Mouse (Mus musculus) brown adipose tissue, adult 24 weeks (tissue): Measurements from ENCODE around the gene Taf8. TPM values are rescaled to one million over a fixed set of nuclear protein-coding genes. Genes with fewer than 3 reads are reported as not detected.

Experiments used
- H3K27ac ChIP-seq: fragments of 200-500 bp; replicated peaks from 2 replicates; pipeline ENCODE4 v1.5.1; 2012; ENCODE audit warnings: low read depth, mild to moderate bottlenecking, low read length
- H3K4me1 ChIP-seq: fragments of 200-500 bp; 2 replicates; pipeline ENCODE4 v1.6.1; 2012; ENCODE audit warnings: low read length, mixed read lengths; ENCODE audit not compliant: control insufficient read depth, insufficient read depth, insufficient read length
- H3K4me3 ChIP-seq: fragments of 200-500 bp; 2 replicates; pipeline ENCODE4 v1.5.1; 2012; ENCODE audit warnings: low read depth, mild to moderate bottlenecking, low read length, moderate library complexity; ENCODE audit not compliant: insufficient read depth
- polyA plus RNA-seq: library from polyadenylated mRNA; stranded (reverse); fragments of >200 nt; gene quantifications from 2 replicates; pipeline ENCODE4 v1.2.4, GENCODE M21; 2012; ENCODE audit not compliant: missing spikeins, insufficient read depth, insufficient read length

Taf8 gene
- polyA plus RNA-seq, 1 experiment: 6.8 TPM

DNA sequence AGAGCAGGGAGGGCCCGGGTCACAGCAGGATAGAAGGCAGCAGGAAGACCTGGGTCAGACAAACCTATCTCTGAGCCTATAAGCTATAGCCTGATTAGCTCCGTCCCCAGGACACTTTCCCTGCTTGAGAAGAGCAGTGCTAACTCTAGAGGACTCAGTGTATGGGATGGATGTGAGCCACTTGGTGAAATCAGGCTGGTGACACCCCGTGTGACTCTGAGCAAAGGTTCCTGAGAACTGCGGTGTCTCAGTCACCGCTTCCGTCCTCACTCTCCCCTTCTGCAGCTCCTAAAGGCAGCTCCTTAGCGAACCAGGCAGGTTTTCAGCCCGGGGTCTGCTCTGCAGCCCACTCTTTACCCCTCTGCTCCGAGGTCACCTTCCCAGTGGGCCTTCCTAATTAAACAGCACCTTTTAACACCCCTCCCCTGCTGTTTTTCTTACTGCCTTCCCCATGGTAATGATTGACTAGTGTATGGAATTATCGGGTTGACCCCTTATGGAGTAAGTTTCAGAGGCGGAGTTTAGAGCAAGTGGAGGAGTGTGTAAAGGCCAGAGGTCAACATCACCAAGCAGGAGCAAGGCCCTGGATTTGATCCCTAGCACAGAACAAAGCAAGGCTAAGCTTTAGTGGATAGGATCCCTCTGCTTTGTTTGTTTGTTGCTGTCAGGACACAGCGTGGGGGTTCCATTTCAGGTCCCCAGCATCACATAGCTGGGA, 37.7 kb downstream of the Taf8 start:
- no peak overlapping the region for H3K27ac ChIP-seq
- H3K4me1 ChIP-seq: no peaks in the 10 kb centered on the region
- H3K4me3 ChIP-seq: no peak overlapping the region

DNA sequence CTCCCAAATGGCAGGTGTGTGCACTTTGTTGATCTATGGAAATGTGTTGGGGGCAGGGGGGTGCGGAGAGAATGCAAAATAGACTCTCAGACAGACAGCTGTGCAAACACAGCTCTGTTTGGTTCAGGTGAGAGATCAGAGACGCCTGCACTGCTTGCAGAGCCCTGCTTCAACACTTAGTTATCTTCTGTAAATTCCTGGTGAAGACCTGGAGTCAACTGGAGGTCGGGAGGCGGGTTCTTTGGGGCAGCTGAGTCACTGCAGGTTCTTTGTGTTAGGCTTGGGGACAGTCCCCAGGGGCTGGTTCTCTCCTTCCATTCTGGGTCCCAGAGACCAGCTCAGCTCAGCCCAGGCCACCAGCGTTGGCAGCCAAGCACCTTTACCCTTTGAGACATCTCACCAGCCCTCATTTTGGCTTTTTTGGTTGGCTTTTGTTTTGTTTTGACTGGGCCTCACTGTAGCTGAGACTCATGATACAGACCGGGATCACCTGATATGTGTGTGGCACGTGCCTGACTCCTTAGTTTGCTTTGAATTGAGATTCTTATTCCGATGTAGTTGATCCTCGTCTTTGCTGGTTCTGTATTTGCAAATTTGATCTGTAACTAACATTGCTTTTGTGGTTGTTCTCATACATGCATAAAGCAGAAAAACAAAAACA, 39.2 kb downstream of the Taf8 start:
- no peak overlapping the region for H3K27ac ChIP-seq

DNA sequence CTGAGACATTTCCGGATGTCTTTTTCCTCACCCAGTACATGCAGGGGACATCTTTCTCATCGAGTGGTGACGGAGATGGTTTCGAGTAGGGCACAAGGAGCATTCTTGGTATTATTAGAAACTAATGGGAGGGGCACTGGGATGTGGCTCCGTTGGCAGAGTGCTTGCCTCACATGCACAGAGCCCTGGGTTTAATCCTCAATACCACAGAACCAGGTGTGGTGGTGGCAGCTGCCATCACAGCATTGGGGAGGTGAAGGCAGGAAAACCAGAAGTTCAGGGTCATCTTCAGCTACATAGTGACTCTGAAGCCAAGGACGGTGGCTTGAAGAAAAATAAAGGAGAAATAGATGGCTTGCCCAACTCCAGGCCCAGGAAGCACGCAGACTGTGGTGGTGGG, 39.9 kb downstream of the Taf8 start:
- Histone ChIP-seq H3K4me3 (no peak overlapping the region), H3K27ac (no peak overlapping the region)

More for the DNA sequence above, 39.2 kb downstream of the Taf8 start:
- Histone ChIP-seq H3K4me3 (no peak overlapping the region), H3K4me1 (no peaks in the 10 kb centered on the region)

GRCm38 (mm10) chr17:47461688-47462087, 40.4 kb downstream of the Taf8 start:
- Histone ChIP-seq H3K4me1 (no peaks in the 10 kb centered on the region), H3K27ac (no peak overlapping the region), H3K4me3 (no peak overlapping the region)

More for the DNA sequence above, 39.9 kb downstream of the Taf8 start:
- H3K4me1 ChIP-seq: no peaks in the 10 kb centered on the region

DNA sequence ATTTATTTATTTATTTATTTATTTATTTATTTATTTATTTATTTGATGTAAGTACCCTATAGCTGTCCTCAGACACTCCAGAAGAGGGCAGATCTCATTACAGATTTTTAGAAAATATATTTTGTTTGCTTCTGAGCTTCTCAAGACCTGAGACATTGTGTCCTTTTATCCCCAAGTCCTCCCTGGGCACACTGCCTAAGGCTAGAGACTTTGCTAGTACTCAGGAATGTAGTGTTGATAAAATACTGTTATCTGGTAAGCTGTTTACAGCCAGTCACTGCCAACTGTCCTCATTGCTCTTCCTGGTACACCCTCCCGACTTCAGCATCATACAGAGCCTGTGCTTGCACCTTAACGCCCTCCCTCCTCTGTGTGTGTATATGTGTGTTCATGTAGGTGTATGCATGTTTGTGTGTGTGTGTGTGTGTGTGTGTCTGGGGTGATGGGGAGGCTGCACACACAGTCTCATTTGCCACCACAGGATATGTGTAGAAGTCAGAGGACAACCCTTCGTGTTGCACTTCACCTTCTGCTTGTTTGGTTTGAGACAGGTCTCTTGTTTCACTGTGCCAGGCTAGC, 42.7 kb downstream of the Taf8 start:
- H3K27ac ChIP-seq: no peak overlapping the region
- no peak overlapping the region for H3K4me3 ChIP-seq
- no peaks in the 10 kb centered on the region for H3K4me1 ChIP-seq

- no peak overlapping the region for H3K27ac ChIP-seq
- no peak overlapping the region for H3K4me3 ChIP-seq
- no peaks in the 10 kb centered on the region for H3K4me1 ChIP-seq
These were observed 43.2 kb downstream of the Taf8 start for GRCm38 (mm10) chr17:47458936-47459335.

DNA sequence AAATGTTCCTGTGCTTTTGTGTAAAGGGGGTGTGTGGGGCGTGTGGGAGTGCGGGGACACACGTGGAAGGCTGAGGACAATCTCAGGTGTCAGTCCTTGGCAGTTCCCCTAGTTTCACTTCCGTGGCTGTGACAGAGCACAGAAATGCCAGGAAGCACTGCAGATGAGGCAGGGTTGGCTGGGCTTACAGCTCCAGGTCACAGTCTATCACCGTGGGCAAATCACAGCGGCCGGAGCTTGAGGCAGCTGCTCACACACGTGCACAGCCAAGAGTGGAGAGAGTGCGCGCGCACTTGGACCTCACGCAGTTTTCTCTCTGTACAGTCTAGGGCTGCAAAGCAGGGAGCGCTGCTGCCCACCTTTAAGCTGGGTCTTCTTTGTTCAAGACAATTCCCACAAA, 43.8 kb downstream of the Taf8 start:
- H3K4me1 ChIP-seq: no peaks in the 10 kb centered on the region
- H3K27ac ChIP-seq: no peak overlapping the region
- no peak overlapping the region for H3K4me3 ChIP-seq

- H3K4me1 ChIP-seq: peaks cover 6% of the 10 kb centered on the region; the same call in 1 of the 2 replicates
- no peak overlapping the region for H3K4me3 ChIP-seq
- no peak overlapping the region for H3K27ac ChIP-seq
These were observed 47.4 kb downstream of the Taf8 start for GRCm38 (mm10) chr17:47454675-47455074.

- H3K4me1 ChIP-seq: peaks cover 6% of the 10 kb centered on the region; the same call in 1 of the 2 replicates
- H3K27ac ChIP-seq: no peak overlapping the region
- H3K4me3 ChIP-seq: no peak overlapping the region
These were observed 49.2 kb downstream of the Taf8 start for GRCm38 (mm10) chr17:47452886-47453285.

DNA sequence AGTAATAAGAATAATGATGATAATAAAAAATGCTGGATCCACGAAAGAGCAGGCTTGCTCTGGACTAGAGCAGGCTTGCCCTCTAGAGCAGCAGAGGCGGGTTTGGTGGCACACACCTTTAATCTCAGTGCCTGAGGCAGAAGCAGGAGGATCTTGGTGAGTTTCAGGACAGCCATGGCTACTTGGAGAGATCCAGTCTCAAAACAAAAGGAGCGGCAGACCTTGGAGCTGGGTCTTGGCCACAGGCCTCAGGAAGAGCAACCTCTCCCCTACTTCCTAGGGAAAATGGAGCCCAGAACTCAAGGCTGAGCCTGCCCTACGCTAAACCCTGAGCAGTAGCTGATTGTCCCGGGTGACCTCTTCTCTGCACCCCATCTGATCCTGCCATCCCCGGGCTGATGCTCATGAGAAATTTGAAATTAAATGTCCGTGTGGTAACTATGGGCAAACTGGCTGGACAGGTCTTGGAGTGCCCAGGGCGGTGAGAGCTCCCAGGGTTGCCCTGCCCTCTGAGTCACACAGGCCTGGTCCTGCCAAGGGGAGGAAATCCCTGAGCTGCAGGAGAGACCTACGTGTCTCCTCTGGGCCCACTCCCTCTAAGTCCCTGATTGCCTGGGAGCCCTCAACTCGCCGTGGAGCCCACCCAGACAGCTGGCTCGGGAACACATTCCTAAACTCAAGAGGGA, 51.1 kb downstream of the Taf8 start:
- no peak overlapping the region for H3K4me3 ChIP-seq
- peaks cover 6% of the 10 kb centered on the region; the same call in 1 of the 2 replicates for H3K4me1 ChIP-seq
- H3K27ac ChIP-seq: no peak overlapping the region

GRCm38 (mm10) chr17:47450239-47450638, 51.9 kb downstream of the Taf8 start:
- Histone ChIP-seq H3K4me1 (peaks cover 6% of the 10 kb centered on the region; the same call in 1 of the 2 replicates), H3K27ac (no peak overlapping the region)

DNA sequence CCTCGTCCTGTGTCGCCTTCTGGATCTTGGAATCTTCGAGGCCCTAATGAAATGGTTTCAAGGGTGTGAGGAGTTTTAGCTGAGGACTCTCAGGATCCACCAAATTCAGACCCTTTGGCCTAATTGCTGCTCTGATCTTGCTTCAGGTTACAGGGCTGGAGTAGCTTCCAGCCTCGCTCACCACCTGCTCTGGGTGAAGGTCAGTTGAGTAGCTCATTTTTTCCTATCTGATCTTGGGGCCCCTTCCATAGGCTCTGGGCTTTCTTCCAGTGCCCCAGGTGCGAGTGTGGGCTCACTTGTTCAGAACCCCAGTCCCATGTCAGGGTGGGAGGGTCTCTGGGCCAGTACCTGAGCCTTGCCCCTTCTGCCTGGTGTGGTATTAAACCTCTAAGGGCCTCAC, 52.7 kb downstream of the Taf8 start:
- Histone ChIP-seq H3K4me3 (no peak overlapping the region), H3K4me1 (peaks cover 6% of the 10 kb centered on the region; the same call in 1 of the 2 replicates), H3K27ac (no peak overlapping the region)

More at GRCm38 (mm10) chr17:47450239-47450638, 51.9 kb downstream of the Taf8 start:
- H3K4me3 ChIP-seq: no peak overlapping the region

- no peak overlapping the region for H3K27ac ChIP-seq
- peaks cover 6% of the 10 kb centered on the region; the same call in 1 of the 2 replicates for H3K4me1 ChIP-seq
- no peak overlapping the region for H3K4me3 ChIP-seq
These were observed 53.3 kb downstream of the Taf8 start for GRCm38 (mm10) chr17:47448523-47449372.

GRCm38 (mm10) chr17:47446561-47446960, 55.5 kb downstream of the Taf8 start:
- Histone ChIP-seq H3K4me3 (no peak overlapping the region), H3K4me1 (peaks cover 6% of the 10 kb centered on the region; the same call in 1 of the 2 replicates), H3K27ac (no peak overlapping the region)
